Mouse (Mus musculus): ENCODE data around the gene Id1. TPM values are rescaled to one million over a fixed set of nuclear protein-coding genes. Genes with fewer than 3 reads are reported as not detected.

Gene Id1
- polyA plus RNA-seq, 1 experiment = 916 TPM

DNA sequence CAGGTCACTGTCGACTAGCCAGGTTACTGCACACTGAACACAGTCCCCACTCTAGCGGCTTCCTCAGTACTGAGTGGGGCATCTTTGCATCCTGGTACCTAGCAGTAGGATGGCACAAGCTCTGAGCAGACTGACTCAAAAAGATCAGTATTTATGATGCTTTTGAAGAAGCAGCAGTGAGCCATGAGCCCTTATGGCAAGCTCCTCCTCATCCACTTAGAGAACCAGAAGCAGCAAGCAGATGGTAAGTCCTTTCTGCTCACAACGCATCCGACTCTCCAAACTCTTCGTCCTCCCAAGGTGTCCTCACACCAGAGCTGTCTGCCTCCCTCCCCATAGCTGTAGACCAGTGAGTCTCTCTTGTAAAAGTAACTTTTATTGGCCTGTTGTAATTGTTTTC lies 47.2 kb downstream of the Id1 start:
- 93% methylated on average over 5 of the region's 5 CpGs for WGBS
- Histone ChIP-seq H3K36me3 (ENCODE audit: control insufficient read depth, insufficient read depth, low read length) (peaks cover 7% of the 10 kb centered on the region), H3K4me1 (ENCODE audit: control insufficient read depth, insufficient read depth, insufficient read length, low read length) (peaks cover 8% of the 10 kb centered on the region; the same call in 1 of the 2 replicates), H3K27me3 (ENCODE audit: control insufficient read depth, insufficient read depth, low read length) (no peaks in the 10 kb centered on the region), H3K27ac (ENCODE audit: insufficient read depth, low read depth, low read length) (no peak overlapping the region), H3K4me3 (ENCODE audit: low read depth, low read length) (no peak overlapping the region)
- TF ChIP-seq POLR2A (IDR thresholded peaks at IDR 0.05; ENCODE audit: low read depth, low read length) (no peak), CTCF (IDR thresholded peaks at IDR 0.05; ENCODE audit: extremely low read depth, insufficient read length, insufficient replicate concordance, low read depth, low read length) (no peak)

DNA sequence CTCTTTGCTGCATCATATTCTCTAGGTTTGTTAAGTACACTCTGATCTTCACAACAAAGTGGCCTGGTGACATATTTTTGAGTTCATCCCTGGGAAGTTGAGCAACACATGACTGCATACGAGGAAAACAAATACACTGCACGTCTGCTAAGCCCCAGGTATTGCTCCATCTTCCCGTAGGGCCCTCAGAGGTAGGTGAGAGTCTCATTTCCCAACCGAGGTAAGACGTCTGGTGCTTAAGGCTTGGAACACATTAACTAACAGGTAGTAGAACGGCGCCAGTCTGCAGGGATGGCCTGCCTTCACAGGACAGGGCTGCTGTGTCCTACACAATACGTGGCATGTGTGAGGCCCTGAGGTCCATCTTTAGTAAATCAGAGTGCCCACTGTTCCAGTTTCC lies 48.6 kb downstream of the Id1 start:
- H3K27ac ChIP-seq (ENCODE audit: insufficient read depth, low read depth, low read length) = peak overlapping the region; percentile 60

DNA sequence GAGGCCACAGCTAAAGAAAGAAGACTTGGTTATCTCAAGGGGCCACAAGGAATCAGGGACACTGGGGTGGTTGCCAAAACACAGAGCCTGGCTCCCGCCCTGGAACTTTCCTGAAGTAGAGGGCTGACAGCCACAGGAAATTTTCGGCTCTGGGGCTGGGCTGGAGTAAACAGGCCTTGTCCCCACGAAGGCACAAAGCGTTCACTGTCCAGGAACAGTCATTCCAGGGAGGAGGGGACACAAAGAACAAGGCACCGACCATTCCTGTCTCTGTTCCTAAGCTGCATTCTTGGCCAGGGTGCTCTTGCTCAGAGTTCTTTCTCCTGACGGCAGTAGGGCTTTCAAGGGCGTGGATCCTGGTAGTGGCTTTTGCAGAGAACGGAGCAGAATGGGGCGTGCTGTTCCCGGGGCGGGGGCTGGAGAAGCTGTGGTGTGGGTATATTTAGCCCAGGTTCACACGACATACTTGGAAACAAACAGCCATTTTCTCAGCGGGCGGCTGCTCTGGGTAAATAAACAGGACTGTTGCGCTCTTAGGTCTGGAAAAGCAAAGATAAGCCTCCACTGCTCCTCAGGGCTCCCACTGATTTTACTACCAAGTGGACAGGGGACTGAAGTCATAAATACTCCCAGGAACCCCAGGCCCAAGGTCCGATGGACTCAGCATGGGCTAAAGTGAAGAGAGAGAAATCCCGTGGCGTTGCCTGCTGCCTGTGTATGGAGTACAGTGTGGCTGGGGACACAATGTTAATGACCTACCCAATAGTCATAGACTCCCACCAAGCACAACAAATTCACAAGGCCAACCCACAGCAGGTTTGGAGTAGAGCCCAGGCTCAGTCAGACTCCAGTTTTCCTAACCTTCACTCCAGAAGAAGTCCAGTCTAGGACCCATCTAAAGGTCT lies 49.6 kb downstream of the Id1 start:
- Histone ChIP-seq H3K4me3 (ENCODE audit: low read depth, low read length) (no peak overlapping the region), H3K36me3 (ENCODE audit: control insufficient read depth, insufficient read depth, low read length) (peaks cover 4% of the 10 kb centered on the region)

More for the DNA sequence above, 48.6 kb downstream of the Id1 start:
- peaks cover 7% of the 10 kb centered on the region for H3K36me3 ChIP-seq (ENCODE audit: control insufficient read depth, insufficient read depth, low read length)
- WGBS = 87% methylated on average over 8 of the region's 8 CpGs
- no peak overlapping the region for H3K4me3 ChIP-seq (ENCODE audit: low read depth, low read length)
- no peak for TF ChIP-seq CTCF (IDR thresholded peaks at IDR 0.05; ENCODE audit: extremely low read depth, insufficient read length, insufficient replicate concordance, low read depth, low read length)
- no peak for TF ChIP-seq POLR2A (IDR thresholded peaks at IDR 0.05; ENCODE audit: low read depth, low read length)
- H3K4me1 ChIP-seq (ENCODE audit: control insufficient read depth, insufficient read depth, insufficient read length, low read length) = peaks cover 14% of the 10 kb centered on the region; the same call in 1 of the 2 replicates
- no peaks in the 10 kb centered on the region for H3K27me3 ChIP-seq (ENCODE audit: control insufficient read depth, insufficient read depth, low read length)

More for the DNA sequence above, 49.6 kb downstream of the Id1 start:
- Histone ChIP-seq H3K27ac (ENCODE audit: insufficient read depth, low read depth, low read length) (peak overlapping the region; percentile 83), H3K27me3 (ENCODE audit: control insufficient read depth, insufficient read depth, low read length) (no peaks in the 10 kb centered on the region), H3K4me1 (ENCODE audit: control insufficient read depth, insufficient read depth, insufficient read length, low read length) (peaks cover 21% of the 10 kb centered on the region; the same call in 1 of the 2 replicates)
- WGBS = 18% methylated on average over 18 of the region's 18 CpGs
- TF ChIP-seq CTCF (IDR thresholded peaks at IDR 0.05; ENCODE audit: extremely low read depth, insufficient read length, insufficient replicate concordance, low read depth, low read length) (no peak), POLR2A (IDR thresholded peaks at IDR 0.05; ENCODE audit: low read depth, low read length) (0 out of 2 replicates have a peak, but pooled peaks have one; percentile 33)

Other genes with a start within 250 kb of the Id1 start
- not detected in 2 replicates for gene Defb22, start 246.1 kb upstream of the Id1 start, polyA plus RNA-seq (2012; rRNA removed)
- gene Defb26, start 224.6 kb upstream of the Id1 start, polyA plus RNA-seq (2012; rRNA removed) = not detected in 2 replicates
- not detected in 2 replicates for gene Defb28, start 218.0 kb upstream of the Id1 start, polyA plus RNA-seq (2012; rRNA removed)
- gene Defb29, start 196.2 kb upstream of the Id1 start, polyA plus RNA-seq (2012; rRNA removed) = not detected in 2 replicates
- not detected in 2 replicates for gene Gm17416, start 166.9 kb upstream of the Id1 start, polyA plus RNA-seq (2012; rRNA removed)
- gene Defb21, start 163.5 kb upstream of the Id1 start, polyA plus RNA-seq (2012; rRNA removed) = not detected in 2 replicates
- gene Defb19, start 155.9 kb upstream of the Id1 start, polyA plus RNA-seq (2012; rRNA removed) = not detected in 2 replicates
- gene Defb45, start 136.9 kb upstream of the Id1 start, polyA plus RNA-seq (2012; rRNA removed) = not detected in 2 replicates
- not detected in 2 replicates for gene Defb36, start 131.9 kb upstream of the Id1 start, polyA plus RNA-seq (2012; rRNA removed)
- gene Defb25, start 113.2 kb upstream of the Id1 start, polyA plus RNA-seq (2012; rRNA removed) = not detected in 2 replicates
- 3.5 and 4.7 TPM in 2 replicates for gene Rem1, start 109.3 kb upstream of the Id1 start, polyA plus RNA-seq (2012; rRNA removed)
- gene H13, start 66.8 kb upstream of the Id1 start, polyA plus RNA-seq (2012; rRNA removed) = 152 and 199 TPM in 2 replicates
- gene Mcts2, start 49.2 kb upstream of the Id1 start, polyA plus RNA-seq (2012; rRNA removed) = 1.3 and 1.7 TPM in 2 replicates
- 0.50 and 1.7 TPM in 2 replicates for gene Cox4i2, start 17.9 kb downstream of the Id1 start, polyA plus RNA-seq (2012; rRNA removed)
- 20.7 and 53.8 TPM in 2 replicates for gene Bcl2l1, start 95.5 kb downstream of the Id1 start, polyA plus RNA-seq (2012; rRNA removed)
- 0.52 and 1.3 TPM in 2 replicates for gene Tpx2, start 111.7 kb downstream of the Id1 start, polyA plus RNA-seq (2012; rRNA removed)
- not detected in 2 replicates for gene Mylk2, start 175.1 kb downstream of the Id1 start, polyA plus RNA-seq (2012; rRNA removed)
- gene Foxs1, start 197.0 kb downstream of the Id1 start, polyA plus RNA-seq (2012; rRNA removed) = 1.3 and 2.6 TPM in 2 replicates
- gene Dusp15, start 215.4 kb downstream of the Id1 start, polyA plus RNA-seq (2012; rRNA removed) = not detected in 2 replicates
- gene Ttll9, start 226.2 kb downstream of the Id1 start, polyA plus RNA-seq (2012; rRNA removed) = not detected in 2 replicates

Measured in small intestine, adult 2 months (tissue).